Mouse (Mus musculus) naive thymus-derived CD4-positive, alpha-beta T cell, adult 5 months (primary cell): Measurements from ENCODE around the gene Nfkbie. TPM values are rescaled to one million over a fixed set of nuclear protein-coding genes. Genes with fewer than 3 reads are reported as not detected.

Experiments
- polyA plus RNA-seq: library from polyadenylated mRNA; unstranded; fragments of 100-300 nt; shearing (Covaris generic); gene quantifications from one replicate; pipeline ENCODE4 v1.2.1, GENCODE M21; 2017

Nfkbie gene
- 52.3 TPM for polyA plus RNA-seq

GRCm38 (mm10) chr17:45555452-45556106 is at the start of gene Nfkbie:
TSS of gene Nfkbie (plus strand) at chr17:45555703.

GRCm38 (mm10) chr17:45506700-45507189 is 48.8 kb upstream of the Nfkbie start, which contains the start of gene Aars2:
TSS of gene Aars2 (plus strand) at chr17:45506841.

GRCm38 (mm10) chr17:45523263-45523662 is 32.2 kb upstream of the Nfkbie start, which contains the start of gene Tcte1:
TSS of gene Tcte1 (plus strand) at chr17:45523434.

GRCm38 (mm10) chr17:45549617-45550181 is 5.8 kb upstream of the Nfkbie start, which contains the start of gene Tmem151b:
TSS of gene Tmem151b (minus strand) at chr17:45549677.

GRCm38 (mm10) chr17:45563655-45564530 is 8.4 kb downstream of the Nfkbie start, which contains the start of gene Slc35b2:
TSS of gene Slc35b2 (plus strand) at chr17:45563874.

GRCm38 (mm10) chr17:45573087-45573779 is 17.7 kb downstream of the Nfkbie start, which contains the start of gene Hsp90ab1:
TSS of gene Hsp90ab1 (minus strand) at chr17:45573271.

GRCm38 (mm10) chr17:45599446-45600242 is 44.1 kb downstream of the Nfkbie start, which contains the start of gene Slc29a1:
TSS of gene Slc29a1 (minus strand) at chr17:45599606.

GRCm38 (mm10) chr17:45601877-45602304 is 46.4 kb downstream of the Nfkbie start, which contains the start of gene Mymx:
TSS of gene Mymx (minus strand) at chr17:45602102.

Other genes with a start within 250 kb of the Nfkbie start
- gene Cdc5l, start 122.0 kb upstream of the Nfkbie start, polyA plus RNA-seq: 90.1 TPM
- 0.60 TPM for gene Spats1, start 80.3 kb upstream of the Nfkbie start, polyA plus RNA-seq
- gene Aars2, start 48.9 kb upstream of the Nfkbie start, polyA plus RNA-seq: 21.1 TPM
- gene Tcte1, start 32.3 kb upstream of the Nfkbie start, polyA plus RNA-seq: not detected
- gene Tmem151b, start 6.0 kb upstream of the Nfkbie start, polyA plus RNA-seq: not detected
- 32.3 TPM for gene Slc35b2, start 8.2 kb downstream of the Nfkbie start, polyA plus RNA-seq
- gene Hsp90ab1, start 17.6 kb downstream of the Nfkbie start, polyA plus RNA-seq: 1,260 TPM
- 53.6 TPM for gene Slc29a1, start 43.9 kb downstream of the Nfkbie start, polyA plus RNA-seq
- not detected for gene Mymx, start 46.4 kb downstream of the Nfkbie start, polyA plus RNA-seq
- gene Capn11, start 103.6 kb downstream of the Nfkbie start, polyA plus RNA-seq: 1.1 TPM
- 32.1 TPM for gene Mrpl14, start 130.6 kb downstream of the Nfkbie start, polyA plus RNA-seq
- 17.7 TPM for gene Tmem63b, start 131.2 kb downstream of the Nfkbie start, polyA plus RNA-seq
- gene 1600014C23Rik, start 178.1 kb downstream of the Nfkbie start, polyA plus RNA-seq: not detected